Mouse (Mus musculus) fibroblast of lung, adult 2 months (primary cell): Measurements from ENCODE around the gene Dct.

ENCODE experiments used
- DNase-seq: peaks from one replicate; pipeline ENCODE4 v3.0.0-alpha.2; 2011; ENCODE audit warnings: low read depth

Dct gene

GRCm38 (mm10) chr14:118042963-118043362 lies 9.1 kb downstream of the Dct start:
- no peak for DNase-seq

DNA sequence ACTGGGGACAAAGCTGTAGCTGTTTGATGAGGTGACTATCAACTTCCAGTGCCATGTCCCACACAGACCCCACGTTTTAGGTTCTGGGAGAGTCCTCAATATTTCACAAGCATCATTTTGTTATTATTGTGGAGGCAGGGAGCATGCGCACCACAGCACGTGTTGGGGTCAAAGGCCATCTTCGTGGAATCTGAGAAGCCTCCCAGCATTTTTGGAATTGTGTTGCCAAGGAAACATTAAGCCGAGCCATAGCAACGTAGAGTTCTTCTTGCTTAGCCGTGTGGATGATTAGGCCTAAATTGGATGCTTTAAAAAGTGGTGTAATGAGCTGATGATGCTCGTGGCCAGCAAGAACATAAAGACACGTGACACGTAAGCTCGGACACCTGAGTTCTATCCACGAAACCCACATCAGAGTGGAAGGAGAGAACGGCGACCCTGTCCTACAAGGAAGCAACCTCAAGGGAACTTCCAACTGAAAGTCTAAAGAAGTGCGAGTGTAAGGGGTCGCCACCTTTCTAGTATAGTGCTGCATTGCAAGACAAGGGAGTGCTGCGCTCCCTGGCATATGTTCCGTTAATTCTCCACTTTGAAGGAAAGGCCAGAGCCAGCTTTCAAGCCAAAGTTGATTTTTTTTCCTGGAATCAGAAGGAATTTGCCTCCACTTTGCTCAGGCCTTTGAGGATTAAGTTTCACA lies 9.8 kb downstream of the Dct start:
- DNase-seq: no peak

- DNase-seq: no peak
Observed at GRCm38 (mm10) chr14:118040550-118041250, 11.3 kb downstream of the Dct start.

GRCm38 (mm10) chr14:118039074-118039473 lies 13.0 kb downstream of the Dct start:
- no peak for DNase-seq

DNA sequence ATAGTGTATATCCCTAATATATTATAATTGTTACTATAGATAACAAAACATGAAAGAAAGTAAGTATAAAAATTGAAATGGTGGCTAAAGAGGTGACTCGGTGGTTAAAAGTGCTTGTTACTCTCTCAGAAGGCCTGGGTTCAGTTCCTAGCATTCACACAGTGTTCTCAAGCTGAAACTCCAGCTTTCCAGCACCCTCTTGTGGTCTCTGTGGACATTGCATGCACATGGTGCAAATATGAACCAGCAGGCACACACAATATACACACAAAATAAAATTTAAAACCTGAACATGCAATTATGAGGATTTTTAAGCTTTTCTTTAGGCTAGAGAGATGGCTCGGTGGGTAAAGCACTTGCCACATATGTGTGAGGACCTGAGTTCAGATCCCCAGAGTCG lies 24.5 kb downstream of the Dct start:
- no peak for DNase-seq

DNA sequence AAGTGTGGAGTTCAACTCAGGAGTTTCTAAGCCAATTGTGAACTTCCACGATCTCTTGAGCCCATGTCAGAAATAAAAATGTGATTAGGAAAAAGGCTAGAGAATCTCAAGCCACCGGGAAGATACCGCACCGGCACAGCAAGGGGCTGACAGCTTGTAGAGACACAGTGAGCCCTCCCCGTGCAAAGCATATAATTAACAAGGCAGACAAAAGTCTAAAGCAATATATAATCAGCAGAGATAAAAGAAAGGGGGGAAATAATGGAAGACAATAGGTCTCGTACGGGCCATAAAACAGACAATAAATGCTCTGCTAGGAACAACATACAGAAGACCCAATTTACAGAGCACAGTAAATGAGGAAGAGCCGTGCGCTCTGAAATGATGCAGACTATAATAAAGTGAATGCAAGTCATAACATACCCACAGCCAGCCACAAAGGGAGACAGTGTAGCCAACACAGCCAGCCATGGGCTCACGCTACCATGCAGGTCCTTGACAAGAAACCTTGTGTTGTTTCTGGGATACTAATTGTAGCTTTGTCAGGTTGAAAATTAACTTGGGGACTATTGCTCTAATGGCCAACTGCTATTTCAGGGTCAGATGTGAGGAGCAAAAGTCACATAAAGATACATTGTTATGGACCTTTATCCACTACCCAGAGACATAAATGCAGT lies 30.0 kb downstream of the Dct start:
- no peak for DNase-seq

DNA sequence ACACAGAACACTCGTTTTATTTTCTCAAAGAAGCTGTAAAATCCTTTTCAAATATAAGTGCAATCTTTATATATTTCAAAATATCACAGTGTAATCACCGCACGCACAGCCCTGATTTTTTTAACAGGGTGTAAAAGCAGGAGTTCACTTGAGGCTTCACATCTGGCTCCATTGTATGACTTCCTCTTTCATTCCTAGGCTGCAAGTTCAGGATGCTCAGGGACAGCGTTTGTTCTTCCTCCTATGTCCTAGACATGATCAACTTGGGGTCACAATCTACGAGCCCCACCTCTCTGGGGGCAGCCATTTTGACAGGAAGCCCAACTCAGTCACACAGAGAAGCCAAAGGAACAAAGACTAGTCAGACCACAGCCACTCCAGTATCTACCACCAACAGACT lies 32.7 kb downstream of the Dct start:
- no peak for DNase-seq

DNA sequence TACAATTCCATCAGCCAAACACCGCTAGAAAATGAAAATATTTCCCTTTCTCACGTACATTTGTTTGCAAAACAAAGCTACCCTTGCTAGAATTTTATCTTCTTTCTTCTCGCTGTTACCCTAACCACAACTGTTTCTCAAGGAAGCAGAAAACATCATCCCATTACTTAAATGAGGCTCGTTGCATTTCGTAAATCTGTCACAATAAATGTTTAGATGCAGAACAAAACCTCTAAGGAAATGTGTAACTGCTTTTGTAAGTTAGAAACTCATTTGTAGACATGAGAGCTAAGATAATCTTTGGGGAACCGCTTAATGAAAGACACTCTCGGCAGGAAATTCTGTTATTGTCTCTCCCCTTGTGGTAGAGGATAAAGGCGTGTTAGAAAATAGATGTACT lies 38.8 kb downstream of the Dct start:
- no peak for DNase-seq

DNA sequence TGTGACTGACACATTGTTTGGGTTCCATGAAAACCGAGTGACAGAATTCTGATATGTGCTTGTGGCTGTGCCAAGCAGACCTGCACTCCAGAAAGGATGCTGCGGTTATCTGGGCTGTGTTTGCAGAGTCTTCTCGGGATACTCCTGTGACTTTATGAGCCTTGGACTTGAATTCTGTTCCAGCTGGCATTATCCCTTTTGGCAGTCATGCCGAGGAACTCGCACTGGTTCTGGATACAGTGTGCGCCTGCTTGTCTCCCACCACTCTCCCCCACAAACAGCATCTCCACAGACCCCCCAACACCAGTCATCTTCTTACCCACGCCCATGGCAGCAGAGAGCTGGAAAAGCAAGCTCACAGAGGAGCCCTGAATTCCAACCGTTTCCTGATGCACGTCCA lies 42.5 kb downstream of the Dct start:
- no peak for DNase-seq

DNA sequence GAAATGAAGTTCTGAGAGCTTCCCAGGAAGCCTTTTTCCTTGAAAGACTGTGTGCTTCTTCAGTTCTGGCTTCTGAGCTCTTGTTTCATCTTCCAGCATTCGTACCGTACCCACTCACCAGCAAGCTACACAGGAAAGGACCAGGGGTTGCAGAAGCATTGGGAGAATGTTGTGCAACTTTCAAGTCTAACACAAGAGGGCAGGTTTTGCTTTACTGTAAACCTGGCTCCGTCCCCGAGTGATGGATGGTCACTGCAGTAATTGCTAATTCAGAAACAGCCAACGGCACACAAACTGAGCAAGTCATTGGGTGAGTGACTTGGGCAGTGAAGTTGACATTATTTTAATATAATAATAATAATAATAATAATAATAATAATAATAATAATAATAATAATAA lies 46.3 kb downstream of the Dct start:
- DNase-seq: no peak

- no peak for DNase-seq
Observed at GRCm38 (mm10) chr14:118004434-118004833, 47.6 kb downstream of the Dct start.

DNA sequence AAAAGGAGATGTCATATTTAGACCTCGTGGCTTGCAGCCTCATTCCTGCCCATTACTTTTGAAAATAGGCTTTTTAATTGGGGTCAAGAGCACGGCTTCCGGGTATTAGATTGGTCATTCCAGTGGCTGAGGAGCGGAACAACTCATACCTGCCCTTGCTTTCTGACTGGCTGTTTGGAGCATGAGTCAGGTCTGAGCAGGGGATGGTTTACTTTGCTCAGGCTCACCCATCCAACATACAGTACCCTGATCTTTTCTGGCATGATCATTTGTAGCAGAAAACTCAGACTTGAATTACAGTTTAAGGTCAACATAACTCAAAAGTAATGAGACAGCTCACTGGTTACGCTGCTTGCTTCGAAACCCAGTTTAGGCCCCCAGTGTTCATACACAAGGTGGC lies 58.2 kb downstream of the Dct start:
- no peak for DNase-seq

- DNase-seq: no peak
Observed at GRCm38 (mm10) chr14:117992600-117993256, 59.3 kb downstream of the Dct start.

DNA sequence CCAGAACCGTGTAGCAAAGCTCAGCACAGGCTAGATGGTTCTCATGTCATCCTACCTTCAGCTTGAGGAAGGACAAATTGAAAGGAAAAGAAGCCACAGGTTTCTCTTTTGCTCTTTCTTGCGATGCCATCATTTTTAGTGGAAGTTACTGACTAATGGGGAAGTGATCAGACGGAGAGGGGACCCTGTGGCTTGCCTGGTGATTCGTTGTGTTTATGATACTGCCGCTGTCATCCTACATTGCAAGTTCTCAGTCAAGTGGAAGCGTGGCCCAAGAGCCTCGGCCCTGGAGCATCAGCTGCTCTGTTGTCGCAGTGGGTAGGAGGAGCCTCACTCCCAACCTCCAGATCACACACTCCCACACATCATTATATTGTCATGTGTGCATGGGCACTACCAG lies 61.8 kb downstream of the Dct start:
- DNase-seq: no peak

DNA sequence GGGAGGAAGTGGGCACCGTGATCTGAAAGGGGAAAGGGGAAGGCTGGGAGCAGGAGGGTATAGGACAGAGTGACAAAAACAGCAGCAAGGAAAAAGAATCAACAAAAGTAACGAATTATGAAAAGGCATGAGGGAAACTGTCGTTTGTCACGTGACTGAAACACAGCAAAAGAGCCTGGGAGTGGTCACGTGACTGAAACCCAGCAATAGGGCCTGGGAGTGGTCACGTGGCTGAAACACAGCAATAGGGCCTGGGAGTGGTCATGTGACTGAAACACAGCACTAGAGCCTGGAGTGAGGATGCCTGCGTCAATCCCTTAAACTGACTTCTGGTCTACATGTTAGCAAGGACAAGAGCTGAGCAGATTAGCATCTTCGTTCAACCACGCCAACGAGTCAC lies 63.6 kb downstream of the Dct start:
- DNase-seq: no peak

DNA sequence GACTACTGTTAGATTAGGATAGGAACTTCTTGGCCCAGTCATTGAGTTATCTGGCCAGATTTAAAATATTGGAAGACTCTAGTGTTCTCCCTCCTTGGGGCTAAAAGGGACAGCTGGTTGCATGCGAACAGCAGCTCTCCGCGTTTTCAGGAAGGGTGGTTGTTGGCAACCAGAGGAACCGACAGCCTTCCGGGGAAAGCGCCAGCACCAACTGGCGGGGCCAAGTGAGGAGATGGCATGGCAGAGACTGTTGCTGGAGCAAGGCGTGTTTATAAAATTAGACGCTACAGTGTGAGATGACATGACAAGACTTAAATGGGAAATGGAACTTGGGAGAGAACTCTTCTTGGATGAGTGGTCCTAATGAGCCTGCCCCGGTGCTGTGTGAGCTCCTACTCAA lies 70.5 kb downstream of the Dct start:
- no peak for DNase-seq

DNA sequence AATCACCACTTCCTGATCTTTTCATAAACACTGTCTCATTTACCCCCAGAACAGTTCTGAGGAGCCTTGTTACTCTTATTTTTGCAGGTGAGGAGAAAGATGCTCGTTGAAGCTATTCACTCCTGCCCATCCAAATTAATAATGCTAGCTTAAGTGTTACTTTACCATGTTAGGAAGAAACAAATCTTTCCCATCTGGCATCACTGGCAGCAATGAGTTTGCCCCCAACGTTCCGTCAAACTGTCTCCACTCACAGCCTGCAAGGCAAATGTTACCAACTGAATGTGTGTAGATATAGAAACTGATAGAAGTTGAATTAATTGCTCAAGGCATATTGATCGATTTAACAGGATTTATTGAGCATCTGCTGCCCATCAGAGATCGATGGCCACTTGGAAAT lies 79.5 kb downstream of the Dct start:
- DNase-seq: no peak
